Comparison of ENCODE assay signal across 9 mouse cellular contexts in genomic region chr4:120149142-120149524, GRCm38 (mm10). TPM values are rescaled to one million over a fixed set of nuclear protein-coding genes. Genes with fewer than 3 reads are reported as not detected.
DNase-seq lines count a peak whose midpoint lies in the region; ATAC-seq and TF ChIP-seq lines count a peak whose summit lies in the region.
"Had no signal": no experiment of that assay in that cellular context is flagged by ENCODE, and none has a peak within 500 bp of the region (broad histone marks: within the 10 kb centered on the region; RNA-seq: fewer than 3 reads in every experiment).

No protein-coding gene starts in this region.

- peak; percentile 36; the same call in 1 of the 2 replicates for TF ChIP-seq CTCF in bone marrow macrophage, adult 2 months (IDR thresholded peaks at IDR 0.05; ENCODE audit: low read depth, low read length)
- TF ChIP-seq CTCF in forebrain, postnatal 0 days (IDR thresholded peaks at IDR 0.05; ENCODE audit: low read depth) = peak; percentile 65

- peak; percentile 15; the same call in 1 of the 2 replicates for ATAC-seq in kidney, embryonic 15.5 days (replicated peaks; ENCODE audit: low FRiP score)
- peak; percentile 57 for ATAC-seq in forebrain, postnatal 0 days
- ATAC-seq in megakaryocyte, adult 5-6 weeks (ENCODE audit: poor library complexity, severe bottlenecking) = peak; percentile 38; the same call in 1 of the 2 replicates

- 35% methylated on average over 3 of the region's 3 CpGs for WGBS in kidney, embryonic 15.5 days
- WGBS in forebrain, postnatal 0 days = 45% methylated on average over 3 of the region's 3 CpGs

- H3K9ac ChIP-seq in kidney, embryonic 15.5 days = peak overlapping the region; percentile 31; the same call in 1 of the 2 replicates
- H3K9ac ChIP-seq in forebrain, postnatal 0 days = peak overlapping the region; percentile 26; the same call in 1 of the 2 replicates

- H3K27me3 ChIP-seq in kidney, embryonic 15.5 days = peaks cover 24% of the 10 kb centered on the region
- no peaks in the 10 kb centered on the region for H3K27me3 ChIP-seq in forebrain, postnatal 0 days (ENCODE audit: insufficient read depth, low read length)

- peak overlapping the region; percentile 65 for H3K4me2 ChIP-seq in kidney, embryonic 15.5 days
- H3K4me2 ChIP-seq in forebrain, postnatal 0 days (ENCODE audit: low read depth) = no peak overlapping the region

- no peaks in the 10 kb centered on the region for H3K36me3 ChIP-seq in kidney, embryonic 15.5 days
- no peaks in the 10 kb centered on the region for H3K36me3 ChIP-seq in forebrain, postnatal 0 days (ENCODE audit: insufficient read depth)

- TF ChIP-seq POLR2A in bone marrow macrophage, adult 2 months (IDR thresholded peaks at IDR 0.05; ENCODE audit: borderline replicate concordance, low read depth, low read length) = no peak

- no peak overlapping the region for H3K27ac ChIP-seq in kidney, embryonic 15.5 days
- H3K27ac ChIP-seq in bone marrow macrophage, adult 2 months (ENCODE audit: insufficient read depth, low read depth, low read length) = no peak overlapping the region
- H3K27ac ChIP-seq in forebrain, postnatal 0 days (ENCODE audit: low read depth, low read length) = no peak overlapping the region

- no peak for DNase-seq in kidney, postnatal 14 days
- peak; percentile 59 for DNase-seq in forebrain, postnatal 0 days
- peak; percentile 16 for DNase-seq in thymus, postnatal 25 days
- no peak for DNase-seq in urinary bladder, postnatal 36 days (ENCODE audit: low spot score in 2 of 2)
- no peak for DNase-seq in gastrocnemius, postnatal 25 days

- H3K4me1 ChIP-seq in kidney, embryonic 15.5 days = peaks cover 13% of the 10 kb centered on the region
- no peaks in the 10 kb centered on the region for H3K4me1 ChIP-seq in bone marrow macrophage, adult 2 months (ENCODE audit: control insufficient read depth, insufficient read depth, low read length)
- H3K4me1 ChIP-seq in forebrain, postnatal 0 days (ENCODE audit: insufficient read depth) = 0 out of 2 replicates have a peak, but pooled peaks cover 5% of the 10 kb centered on the region

- peak overlapping the region; percentile 34 for H3K4me3 ChIP-seq in kidney, embryonic 15.5 days (replicated peaks)
- H3K4me3 ChIP-seq in bone marrow macrophage, adult 2 months (ENCODE audit: insufficient read depth, low read length) = no peak overlapping the region
- H3K4me3 ChIP-seq in forebrain, postnatal 0 days (ENCODE audit: low read depth, low read length) = no peak overlapping the region
- H3K4me3 ChIP-seq: erythroblast, embryonic 14.5 days had no signal

- no peaks in the 10 kb centered on the region for H3K9me3 ChIP-seq in kidney, embryonic 15.5 days (replicated peaks)
- H3K9me3 ChIP-seq in forebrain, postnatal 0 days (ENCODE audit: low read length) = no peaks in the 10 kb centered on the region

RNA-seq across cellular contexts. Expression of gene Edn2, which starts 11.9 kb away (rescaled TPM):
- polyA plus RNA-seq in kidney, embryonic 15.5 days (2015; fragmentation: Nextera tagmentation; extraction: Ambion mirVana) = 0.14 and 0.18 TPM in 2 replicates
- not detected in 2 replicates for polyA plus RNA-seq in bone marrow macrophage, adult 2 months (2012; ENCODE audit: insufficient read depth, insufficient read length, missing spikeins)
- not detected in 2 replicates for total RNA-seq in forebrain, postnatal 0 days (2014; rRNA removed)
- polyA plus RNA-seq in forebrain, postnatal 0 days (2015; fragmentation: Nextera tagmentation; extraction: Ambion mirVana) = 0.13 TPM in 1 of 2 replicates, not detected in the other
- not detected in 2 replicates for total RNA-seq in megakaryocyte, adult 5-6 weeks (2015)
- not detected in 2 replicates for total RNA-seq in megakaryocyte, adult 5-6 weeks (2017)
- not detected for total RNA-seq in gastrocnemius, postnatal 25 days (2021)
- polyA plus RNA-seq: erythroblast, embryonic 14.5 days had no signal

Comparison
In these comparisons a context has a peak if more than half of its experiments do, and no peak if none do; other contexts are left out.
1. DNase-seq: peak in forebrain, postnatal 0 days (single experiment) and thymus, postnatal 25 days (single experiment); none in kidney, postnatal 14 days (single experiment), urinary bladder, postnatal 36 days (0 of 2) and gastrocnemius, postnatal 25 days (single experiment).
2. Peak in every context shown above with its lines, with median percentiles within 50 percentile points of each other: ATAC-seq.